Mouse (Mus musculus): ENCODE measurements around the gene Rnf144b.

Rnf144b gene

DNA sequence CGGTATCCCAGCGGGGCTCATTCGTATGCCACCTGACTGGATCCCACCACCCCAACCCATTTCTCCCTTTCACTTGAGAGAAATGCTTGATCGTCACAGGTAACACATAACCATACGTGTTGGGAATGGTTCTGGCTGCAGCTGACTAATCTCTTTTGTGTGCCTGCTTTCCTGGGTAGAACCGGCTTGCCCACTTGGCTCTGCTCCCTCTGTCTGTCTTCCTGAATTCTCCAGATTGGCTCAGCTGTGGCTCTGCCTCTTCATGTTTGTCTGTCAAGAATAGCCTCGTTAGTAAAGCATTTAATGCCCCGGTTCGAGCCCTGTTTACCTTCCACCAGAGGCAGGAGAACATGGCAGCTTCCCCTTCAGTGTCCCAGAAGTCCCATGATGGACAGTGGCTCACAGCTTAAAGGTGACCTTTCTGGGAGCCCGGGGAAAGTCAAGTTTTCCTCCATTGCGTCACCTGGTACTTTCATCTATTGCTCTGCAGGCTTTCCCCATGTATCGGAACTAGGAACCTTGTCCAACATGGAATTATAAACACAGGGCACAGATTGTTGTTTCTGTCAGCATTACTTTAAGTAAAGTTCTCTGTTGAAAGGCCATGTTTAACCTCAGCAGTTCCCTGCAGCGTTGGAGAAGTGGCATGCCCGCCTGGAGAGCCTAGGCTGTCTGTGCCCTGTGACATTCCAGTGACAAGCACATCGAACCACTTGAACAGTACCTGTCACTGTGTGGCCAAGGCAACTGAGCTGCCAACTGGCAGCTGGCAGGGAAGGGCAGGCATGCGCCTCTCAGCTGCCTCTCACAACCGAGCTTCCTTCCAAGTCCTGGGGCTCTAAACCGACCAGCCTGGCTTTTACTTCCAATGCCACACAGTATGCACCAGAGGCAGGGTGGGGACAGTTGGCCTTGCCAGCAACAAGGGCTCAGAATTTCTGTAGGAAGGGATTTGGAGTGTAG is 101.4 kb downstream of the Rnf144b start:
- DNase-seq (ENCODE audit: low spot score in 2 of 2): no peak

DNA sequence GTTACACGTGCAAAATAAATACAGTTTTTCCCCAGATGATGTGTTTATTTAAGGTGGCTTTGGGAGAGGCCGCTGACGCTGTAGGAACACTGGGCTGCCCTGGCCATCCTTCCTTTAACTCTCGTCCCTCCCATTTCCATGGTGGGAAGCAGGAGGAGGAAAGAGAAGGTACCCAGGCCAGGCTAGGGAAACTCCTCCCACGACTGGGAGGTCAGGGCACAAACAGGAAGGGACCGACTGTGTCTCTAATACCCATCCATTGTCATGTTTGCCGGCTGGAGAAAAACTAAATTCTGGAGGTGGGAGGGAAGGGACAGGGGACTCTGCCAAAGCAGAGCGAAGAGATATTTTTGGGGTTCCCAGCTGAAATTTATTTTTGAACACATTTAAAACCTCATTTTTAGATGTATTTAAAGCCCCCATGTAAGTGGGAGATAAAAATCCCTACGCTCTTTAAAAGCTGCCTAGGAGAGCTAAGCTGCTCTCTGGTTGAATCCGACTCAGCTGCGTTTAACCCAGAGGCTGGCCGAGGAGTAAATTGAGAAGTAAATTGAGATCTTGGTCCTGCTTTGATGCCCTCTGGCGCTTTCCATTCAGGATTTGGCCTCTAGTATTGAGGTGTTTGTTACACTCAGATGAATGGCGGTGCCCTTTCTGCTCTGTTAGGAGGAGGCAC is 102.3 kb downstream of the Rnf144b start:
- no peak for DNase-seq (ENCODE audit: low spot score in 2 of 2)

DNA sequence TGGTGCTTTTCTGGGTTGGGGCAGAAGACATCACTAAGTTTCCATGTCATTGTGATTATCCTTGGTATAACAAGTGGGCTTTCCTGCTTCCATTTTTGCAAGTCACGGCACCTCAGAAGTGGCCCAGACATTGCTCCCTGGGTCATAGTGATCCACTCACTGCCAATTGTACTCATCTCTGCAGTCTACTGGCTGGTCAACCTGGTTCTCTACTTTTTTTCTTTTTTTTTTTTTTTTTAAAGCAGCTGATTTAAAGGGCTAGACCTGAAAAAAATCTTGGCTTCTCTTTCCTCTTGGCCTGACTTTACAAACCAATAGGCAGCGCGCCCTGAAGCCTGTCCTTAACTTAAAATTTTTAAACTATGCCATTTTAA is 102.9 kb downstream of the Rnf144b start:
- DNase-seq (ENCODE audit: low spot score in 2 of 2): no peak

DNA sequence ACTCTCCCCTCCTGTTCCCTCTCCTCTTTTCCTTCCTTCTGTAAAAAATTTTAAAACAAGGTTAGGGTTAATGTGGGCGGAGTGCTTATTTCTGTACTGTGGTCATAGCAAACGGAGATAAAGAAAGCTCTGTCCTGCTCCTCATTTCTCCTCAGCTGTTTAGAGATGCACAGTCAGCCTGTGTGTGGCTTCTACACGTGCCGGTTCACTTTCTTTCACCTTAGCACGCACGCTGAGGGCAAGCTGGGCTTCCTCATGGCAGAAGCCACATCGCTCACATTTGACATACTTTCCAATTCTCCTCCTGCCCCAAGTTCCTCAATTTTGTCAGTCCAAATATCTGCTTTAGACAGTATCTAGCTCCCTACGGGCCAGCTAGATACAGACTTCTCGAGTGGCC is 103.3 kb downstream of the Rnf144b start:
- no peak for DNase-seq (ENCODE audit: low spot score in 2 of 2)

DNA sequence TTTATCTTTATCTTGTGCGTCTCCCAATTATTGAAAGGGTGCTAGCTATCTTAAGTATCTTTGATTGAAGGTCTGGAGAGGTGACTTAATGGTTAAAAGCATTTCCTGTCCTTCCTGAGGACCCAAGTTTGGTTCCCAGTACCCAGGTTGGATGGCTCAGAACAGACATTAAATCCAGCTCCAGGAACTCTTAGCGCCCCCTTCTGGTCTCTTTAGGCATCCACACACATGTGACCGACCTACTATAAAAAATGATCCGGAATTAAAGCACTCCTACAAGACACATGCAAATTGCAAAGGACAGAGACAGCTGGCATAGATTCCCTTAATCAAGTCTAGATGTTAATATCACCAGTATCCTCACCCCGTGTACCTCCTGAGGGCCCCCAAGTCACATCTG is 104.1 kb downstream of the Rnf144b start:
- DNase-seq (ENCODE audit: low spot score in 2 of 2): no peak

DNA sequence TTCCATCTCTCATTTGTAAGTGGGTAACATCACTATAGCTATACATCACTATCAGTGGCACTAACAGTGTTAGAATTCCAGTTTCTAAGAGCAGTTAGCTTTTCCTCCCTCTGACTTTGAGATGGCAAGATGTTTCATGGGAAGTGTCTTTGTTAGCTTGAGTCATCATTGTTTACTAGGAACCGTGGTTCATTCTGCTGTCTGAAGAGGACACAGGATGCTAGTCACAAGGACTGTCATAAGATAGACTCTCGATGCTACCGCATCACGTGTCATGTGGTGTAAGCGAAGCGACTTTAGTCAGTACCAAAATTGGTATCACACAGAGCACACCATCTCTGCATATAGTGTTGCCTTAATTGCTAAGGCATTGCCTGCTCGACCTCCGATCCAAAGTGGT is 105.7 kb downstream of the Rnf144b start:
- no peak for DNase-seq (ENCODE audit: low spot score in 2 of 2)

DNA sequence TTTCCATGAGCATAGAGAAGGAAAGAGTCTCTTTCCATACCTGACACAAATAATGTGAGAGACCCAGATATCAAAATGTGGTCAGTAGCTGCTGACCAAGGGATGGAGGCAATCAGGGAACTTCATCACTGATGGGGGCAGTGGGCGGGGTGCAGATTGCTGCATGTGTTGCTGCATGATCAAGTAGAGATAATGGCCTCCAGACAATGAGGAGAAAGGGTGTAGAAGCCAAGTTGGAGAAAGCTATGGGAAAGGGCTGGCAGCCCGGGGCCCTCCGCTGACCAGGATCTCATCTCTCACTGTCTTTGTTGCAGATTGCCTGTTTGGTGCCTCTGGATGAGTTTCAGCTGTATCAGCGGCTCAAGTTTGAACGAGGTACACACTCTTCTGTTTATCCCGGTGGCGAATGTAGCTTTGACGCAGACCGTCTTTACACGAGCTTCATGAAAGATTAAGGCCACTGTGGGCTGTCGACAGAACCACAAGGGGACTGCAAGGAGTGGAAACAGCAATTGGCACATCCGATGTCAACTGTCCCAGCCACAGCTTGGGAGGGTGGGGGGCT is 106.3 kb downstream of the Rnf144b start:
- no peak for DNase-seq (ENCODE audit: low spot score in 2 of 2)

DNA sequence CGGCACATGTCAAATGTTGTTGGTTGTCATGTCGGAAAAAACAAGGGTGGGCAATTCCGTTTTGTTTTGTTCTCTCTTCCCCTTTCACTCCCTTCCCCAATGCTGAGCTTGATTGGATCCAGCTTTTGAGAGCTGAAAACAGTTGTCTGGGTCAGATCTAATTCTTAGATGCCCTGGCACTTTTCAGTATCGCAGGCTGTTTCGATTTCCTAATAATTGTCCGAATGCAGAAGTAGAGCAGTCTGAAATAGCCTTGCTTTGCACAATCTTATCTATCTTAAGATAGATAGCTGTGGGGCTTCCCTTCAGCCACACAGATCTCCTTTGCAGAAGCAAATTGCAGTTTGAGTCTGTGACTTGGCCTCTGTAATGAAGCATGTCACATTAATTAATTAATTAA is 109.7 kb downstream of the Rnf144b start:
- DNase-seq (ENCODE audit: low spot score in 2 of 2): no peak

DNA sequence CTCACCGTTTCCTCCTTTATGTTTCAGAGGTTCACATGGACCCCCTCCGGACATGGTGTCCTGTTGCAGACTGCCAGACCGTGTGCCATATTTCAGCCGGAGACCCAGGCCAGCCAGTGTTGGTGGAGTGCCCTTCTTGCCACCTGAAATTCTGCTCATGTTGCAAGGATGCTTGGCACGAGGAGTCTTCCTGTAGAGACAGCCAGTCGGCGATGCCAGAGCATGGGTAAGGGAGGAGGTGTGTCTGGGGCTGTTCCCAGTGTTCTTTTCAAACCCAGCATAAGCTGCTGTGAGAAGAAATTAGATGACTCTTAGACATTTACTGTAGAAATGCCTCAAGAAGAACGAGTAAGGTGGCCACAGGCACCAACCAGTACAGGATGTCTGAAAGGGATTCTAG is 114.9 kb downstream of the Rnf144b start:
- no peak for DNase-seq (ENCODE audit: low spot score in 2 of 2)

DNA sequence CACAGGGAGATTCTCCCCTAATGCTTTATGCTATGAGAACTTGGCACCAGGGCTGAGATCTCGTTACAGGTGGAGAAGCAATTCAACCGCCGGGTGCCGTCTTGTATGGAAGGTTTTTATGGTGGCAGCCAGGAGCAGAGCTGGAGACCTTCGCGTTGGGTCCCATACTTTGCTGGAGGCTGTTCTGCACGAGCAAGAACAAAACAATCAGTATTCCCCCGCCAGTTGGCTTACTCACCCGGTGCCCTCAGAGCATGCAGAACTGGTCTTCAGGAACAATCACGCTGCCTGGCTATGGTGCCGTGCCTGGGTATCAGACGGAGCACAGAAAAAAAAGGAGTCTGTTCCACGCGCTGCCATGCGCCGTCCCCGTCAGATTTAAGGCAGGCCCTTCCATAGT is 115.7 kb downstream of the Rnf144b start:
- DNase-seq (ENCODE audit: low spot score in 2 of 2): no peak

DNA sequence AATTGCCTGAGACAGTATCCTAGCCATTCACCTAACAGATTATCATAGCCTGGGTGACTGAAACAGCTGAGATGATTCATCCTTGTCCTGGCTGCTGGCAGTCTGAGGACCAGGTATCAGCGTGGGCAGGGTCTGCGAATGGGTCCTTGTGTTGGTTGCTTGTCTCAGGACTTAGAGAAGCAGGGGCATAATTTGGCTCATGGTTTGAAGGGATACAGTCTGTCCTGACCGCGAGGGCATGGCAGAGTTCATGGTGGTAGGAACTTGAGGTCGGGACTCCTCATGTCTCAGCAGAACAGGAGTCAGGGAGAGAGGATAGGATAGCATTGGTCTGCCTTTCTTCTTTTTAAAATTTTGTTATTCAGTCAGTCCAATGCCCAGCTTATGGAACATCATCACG is 121.1 kb downstream of the Rnf144b start:
- DNase-seq (ENCODE audit: low spot score in 2 of 2): no peak

DNA sequence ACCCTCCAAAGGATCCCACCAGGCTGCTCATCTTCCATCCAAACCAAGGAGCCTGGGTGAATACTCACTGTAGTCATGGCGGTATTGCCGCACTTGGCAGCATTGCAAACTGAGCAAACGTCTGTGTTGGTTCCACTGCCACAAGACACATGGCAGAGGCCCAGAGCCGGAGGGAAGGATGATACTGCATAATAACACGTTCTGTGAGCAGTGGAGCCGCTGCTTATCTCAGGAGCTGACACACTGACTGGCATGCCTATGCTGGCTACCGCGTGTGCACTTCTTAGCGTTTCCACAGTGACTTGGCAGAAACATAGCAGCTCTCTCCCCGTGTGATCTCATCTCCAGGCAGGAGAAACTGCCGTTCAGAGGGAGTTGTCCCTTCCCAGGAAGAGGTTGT is 122.3 kb downstream of the Rnf144b start:
- peak; percentile 66 to 74 for DNase-seq (ENCODE audit: low spot score in 2 of 2)

DNA sequence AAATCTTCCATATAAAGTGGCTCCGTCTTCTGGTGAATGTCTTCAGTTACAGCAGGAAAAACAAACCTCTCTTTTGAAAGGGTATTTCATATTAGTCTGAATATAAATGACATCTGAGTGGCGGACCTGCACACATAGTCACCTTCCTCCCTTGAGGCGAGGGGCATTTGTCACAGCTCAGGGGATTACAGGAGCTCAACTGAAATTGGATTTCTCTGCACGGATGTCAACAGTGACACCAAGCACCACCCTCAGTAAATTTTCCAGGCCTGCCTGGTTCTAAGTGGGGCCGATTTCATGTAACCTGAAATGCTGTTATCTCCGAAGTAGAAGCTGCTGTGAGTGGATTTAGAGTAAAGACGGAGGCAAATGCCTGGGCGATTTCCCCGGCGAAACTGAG is 124.0 kb downstream of the Rnf144b start:
- DNase-seq (ENCODE audit: low spot score in 2 of 2): no peak

DNA sequence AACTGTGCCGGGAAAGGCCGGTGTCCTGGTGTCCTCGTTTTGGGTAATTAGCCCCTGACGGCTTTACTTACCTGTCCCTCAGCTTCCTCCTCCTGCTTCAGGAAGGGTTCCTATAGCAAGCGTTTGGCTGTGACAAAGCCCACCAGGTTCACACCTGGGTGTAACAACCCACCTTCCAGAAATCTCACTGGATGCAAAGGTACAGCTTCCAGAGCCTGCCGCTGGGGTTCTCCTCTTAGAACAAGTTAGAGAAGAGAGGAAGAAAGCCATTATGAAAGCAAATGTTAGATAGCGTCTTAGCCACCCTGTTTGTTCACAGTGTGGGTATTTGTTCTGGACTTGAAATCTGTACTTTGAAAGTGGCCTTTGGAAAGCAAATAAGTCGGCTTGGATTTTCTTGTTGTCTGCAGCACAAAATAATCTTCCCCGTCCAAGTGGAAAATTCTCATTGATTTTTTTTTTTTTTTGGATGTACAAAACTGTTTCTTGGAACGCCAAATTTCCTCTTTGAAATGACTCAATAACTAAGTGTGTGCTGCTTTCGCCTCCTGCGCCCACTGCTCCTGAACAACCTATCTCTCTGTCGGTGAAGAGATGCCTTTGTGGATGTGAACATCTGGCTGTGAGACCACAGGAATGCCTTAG is 124.8 kb downstream of the Rnf144b start:
- DNase-seq (ENCODE audit: low spot score in 2 of 2): no peak

DNA sequence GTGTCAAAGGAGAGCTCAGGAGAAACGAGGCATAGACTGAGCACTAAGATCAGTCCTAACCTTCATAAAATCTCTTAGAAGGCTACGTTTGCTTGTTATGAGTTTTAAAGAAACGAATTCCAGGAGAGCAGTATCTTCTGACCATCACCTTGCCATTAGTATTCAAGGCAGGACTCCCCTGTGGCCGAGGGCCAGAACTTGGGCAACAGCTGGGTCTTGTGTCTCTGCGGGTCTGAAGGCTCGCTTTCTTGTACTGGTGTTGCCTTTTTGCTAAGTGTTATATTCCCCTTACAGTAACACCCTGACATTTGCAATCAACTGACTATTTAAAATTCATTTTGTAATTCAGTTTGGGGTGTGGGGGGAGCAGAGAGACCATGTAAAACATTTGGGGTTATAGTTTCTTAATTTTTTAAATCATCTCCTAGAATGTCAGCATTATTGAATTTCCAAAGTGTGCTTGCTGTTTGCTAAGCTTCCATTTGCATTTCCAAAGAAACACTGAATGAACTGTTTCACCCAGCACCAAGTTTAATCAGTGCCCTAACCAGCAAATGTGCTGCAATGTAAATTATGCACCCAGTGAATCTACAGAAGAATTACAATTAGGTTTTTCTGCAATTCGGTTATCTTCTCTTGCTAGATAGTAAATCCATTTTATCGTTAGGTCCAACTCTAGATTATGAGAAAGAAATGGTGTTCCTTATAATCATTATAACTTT is 126.0 kb downstream of the Rnf144b start:
- DNase-seq (ENCODE audit: low spot score in 2 of 2): no peak

DNA sequence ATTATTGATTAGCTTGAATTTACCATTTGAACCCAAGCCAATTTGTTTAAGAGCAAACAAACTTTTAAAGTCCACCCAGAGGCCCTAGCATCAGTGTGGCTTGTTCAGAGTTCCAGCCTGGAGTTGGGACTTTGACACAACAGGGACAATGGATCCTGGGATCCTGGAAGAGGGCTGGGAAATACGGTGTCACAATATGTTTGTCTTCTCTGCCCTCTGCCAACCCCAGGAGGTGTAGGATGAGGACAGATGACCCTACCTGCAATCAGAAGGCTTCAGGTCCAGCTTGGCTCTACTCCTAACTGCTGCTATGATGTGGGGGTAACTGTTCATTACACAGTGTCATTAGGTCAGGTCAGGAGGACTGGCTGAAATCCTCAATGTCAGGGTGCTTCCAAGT is 128.2 kb downstream of the Rnf144b start:
- no peak for DNase-seq (ENCODE audit: low spot score in 2 of 2)

DNA sequence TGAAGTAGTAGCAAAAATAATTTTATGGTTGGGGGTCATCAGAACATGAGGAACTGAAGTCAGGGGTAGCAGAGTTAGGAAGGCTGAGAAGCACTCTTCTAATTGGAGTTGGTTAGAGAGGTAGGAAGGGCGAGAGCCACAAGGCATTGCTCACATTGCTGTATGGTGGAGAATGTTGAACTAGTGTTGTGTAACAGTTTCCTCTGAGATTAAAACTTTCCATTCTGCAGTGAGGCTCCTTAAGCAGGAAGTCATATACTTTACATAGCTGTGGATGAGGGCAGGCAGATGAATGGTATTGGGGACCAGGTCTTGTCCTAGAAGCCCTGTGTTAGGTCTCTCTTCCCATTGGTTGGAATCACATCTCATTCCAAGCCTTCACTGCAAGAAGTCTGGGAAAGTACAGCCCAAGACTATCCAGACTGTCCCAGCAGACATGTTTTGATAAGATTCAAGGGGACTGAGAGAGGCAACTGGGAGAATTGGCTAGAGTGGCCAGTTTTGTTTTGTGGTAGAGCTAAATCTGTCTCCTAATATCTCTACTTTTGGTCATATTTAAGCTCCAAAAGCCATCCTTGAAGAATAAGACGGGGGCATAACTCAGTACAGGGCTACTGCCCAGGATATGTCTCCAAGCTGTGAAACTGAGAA is 128.8 kb downstream of the Rnf144b start:
- no peak for DNase-seq (ENCODE audit: low spot score in 2 of 2)

DNA sequence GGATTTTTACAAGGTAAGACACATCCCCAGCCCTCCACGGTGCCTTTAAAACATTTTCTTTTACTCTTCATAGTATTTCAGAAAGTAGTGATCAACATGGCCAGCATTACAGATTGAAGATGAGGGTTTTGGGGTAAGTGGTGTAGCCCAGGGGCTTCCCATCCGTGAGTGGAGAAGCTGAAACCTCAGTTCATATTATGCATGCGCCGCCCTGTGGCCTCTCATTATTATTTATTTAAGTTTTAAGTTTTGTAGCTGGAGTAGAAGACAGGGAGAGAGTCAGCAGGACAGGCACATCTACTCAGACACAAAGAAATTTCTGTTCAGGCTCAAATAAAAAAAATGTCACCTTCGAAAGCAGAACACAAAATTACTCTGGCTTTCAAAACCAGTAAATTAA is 131.3 kb downstream of the Rnf144b start:
- DNase-seq (ENCODE audit: low spot score in 2 of 2): no peak

DNA sequence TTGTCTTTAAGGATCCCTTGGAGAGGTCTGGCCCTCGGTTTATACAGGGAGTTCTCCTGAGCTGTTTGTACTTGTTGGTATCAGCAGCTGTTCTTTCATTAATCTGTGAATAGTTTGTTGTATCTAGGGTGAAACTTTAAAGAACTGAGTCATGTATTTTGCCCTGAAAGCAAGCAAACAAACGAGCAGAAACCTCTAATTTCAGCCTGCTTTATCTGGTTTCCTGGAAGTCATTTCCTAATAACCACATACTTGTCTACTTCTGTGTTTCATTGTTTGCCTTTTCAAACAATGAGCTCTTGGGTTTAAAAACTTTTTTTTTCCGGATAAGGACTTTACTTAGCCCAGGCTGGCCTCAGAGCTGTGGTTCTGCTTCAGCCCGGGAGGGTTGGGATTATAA is 136.8 kb downstream of the Rnf144b start:
- no peak for DNase-seq (ENCODE audit: low spot score in 2 of 2)

DNA sequence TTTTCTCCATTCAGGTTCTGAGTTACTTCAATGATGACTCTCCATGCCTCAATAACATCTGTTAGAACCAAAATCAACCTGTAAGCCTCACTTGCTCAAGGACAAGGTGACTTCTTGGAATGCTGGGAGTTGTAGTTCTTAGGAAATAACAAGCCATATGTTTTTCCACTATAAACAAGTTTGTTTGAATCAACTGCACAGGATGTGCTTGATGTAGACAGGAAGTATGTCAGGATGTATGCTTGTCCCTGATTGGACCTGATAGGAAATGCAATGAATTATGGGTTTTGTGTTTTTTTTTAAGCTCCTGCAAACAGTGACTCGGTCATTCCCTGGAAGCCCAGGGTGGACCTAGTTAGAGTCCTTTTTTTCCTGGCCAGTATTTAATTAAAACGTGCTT is 139.5 kb downstream of the Rnf144b start:
- DNase-seq (ENCODE audit: low spot score in 2 of 2): no peak

DNA sequence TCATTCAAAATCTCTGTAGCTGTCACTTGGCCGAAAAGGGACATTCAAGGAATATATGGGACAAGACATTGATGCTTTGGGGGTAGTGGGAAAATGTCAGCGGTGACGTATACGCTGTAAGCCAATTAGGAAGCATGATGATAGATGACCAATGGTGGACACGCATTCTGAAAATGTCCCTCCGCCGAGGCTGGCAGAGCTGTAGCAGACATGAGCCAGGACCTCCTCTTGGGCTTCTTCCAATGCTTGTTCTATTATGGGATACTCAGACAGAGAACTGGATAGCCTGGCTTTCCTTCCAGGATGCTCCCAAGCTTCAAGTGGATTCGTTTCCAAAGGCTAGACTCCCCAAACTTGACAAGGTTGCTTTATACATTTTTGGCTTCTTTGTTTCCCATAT is 141.9 kb downstream of the Rnf144b start:
- no peak for DNase-seq (ENCODE audit: low spot score in 2 of 2)

Measured in frontal cortex, postnatal 14 days (tissue).